Mouse (Mus musculus) layer of hippocampus, adult 9-10 months (tissue): Measurements from ENCODE around the gene Kcna1.

Experiments used
- DNase-seq: peaks from one replicate; pipeline ENCODE4 v3.0.0; 2022; ENCODE audit warnings: low spot score

The Kcna1 gene

GRCm38 (mm10) chr6:126597741-126598140 is 48.4 kb downstream of the Kcna1 start:
- DNase-seq: no peak

- DNase-seq: no peak
Measured at GRCm38 (mm10) chr6:126595805-126596629, 50.2 kb downstream of the Kcna1 start.

DNA sequence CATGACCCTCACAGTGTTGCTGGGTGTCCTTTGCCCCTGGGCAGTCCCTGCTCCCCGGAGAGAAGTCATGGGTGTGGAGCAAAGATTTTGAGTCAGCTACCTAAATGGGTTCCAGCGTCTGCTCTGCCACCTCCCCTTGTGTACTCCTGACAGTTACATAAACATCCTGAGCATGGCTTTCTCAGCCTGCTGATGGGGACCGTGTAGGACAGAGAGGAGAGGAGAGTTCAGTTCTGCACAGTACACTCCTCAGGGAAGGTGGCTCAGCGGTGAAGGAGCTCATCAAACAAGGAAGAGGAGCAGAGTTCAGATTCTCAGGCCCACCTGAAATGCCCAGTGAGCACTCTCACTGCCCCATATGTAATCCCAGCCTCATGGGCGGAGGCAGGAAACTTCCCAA is 51.1 kb downstream of the Kcna1 start:
- DNase-seq: no peak

DNA sequence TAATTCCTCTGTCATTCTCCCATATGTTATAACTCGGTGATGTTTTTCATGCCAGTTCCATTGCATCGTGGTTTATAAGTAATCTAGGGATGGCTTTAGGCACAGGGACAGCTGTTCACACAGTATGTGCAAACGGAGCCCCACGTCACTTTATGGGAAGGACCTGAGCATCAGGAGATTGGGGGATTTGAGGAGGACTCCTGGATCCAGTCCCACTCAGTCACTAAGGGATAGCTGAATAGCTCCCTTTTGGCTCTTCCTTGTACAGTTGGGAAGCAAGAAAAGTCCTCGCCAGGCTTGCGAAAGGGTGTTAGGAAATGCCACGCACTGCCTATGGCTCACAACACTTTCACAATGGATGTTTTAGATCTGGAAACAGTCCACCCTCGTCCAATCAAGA is 51.8 kb downstream of the Kcna1 start:
- no peak for DNase-seq

GRCm38 (mm10) chr6:126593336-126593735 is 52.8 kb downstream of the Kcna1 start:
- no peak for DNase-seq
